Mouse (Mus musculus) adipocyte (in vitro differentiated cells): ENCODE data around the gene Tinf2.

Experiments
- DNase-seq: peaks from one replicate; pipeline ENCODE4 v3.0.0-alpha.2; 2016; ENCODE audit warnings: low spot score

Gene Tinf2

GRCm38 (mm10) chr14:55634874-55635522, 46.6 kb downstream of the Tinf2 start:
- DNase-seq, result peak; percentile 14

GRCm38 (mm10) chr14:55629312-55629711, 52.3 kb downstream of the Tinf2 start:
- DNase-seq, result no peak

GRCm38 (mm10) chr14:55628077-55628827, 53.4 kb downstream of the Tinf2 start:
- no peak for DNase-seq
